Mouse (Mus musculus) bone marrow macrophage, adult 2 months (primary cell): ENCODE measurements around the gene Cers6. TPM values are rescaled to one million over a fixed set of nuclear protein-coding genes. Genes with fewer than 3 reads are reported as not detected.
A peak's percentile ranks its signal among the peaks of the same experiment; 100 is the strongest.

ENCODE experiments used
- H3K27ac ChIP-seq: 2 replicates; pipeline ENCODE4 v1.5.1; 2012; ENCODE audit warnings: low read depth, low read length; ENCODE audit not compliant: insufficient read depth
- H3K4me1 ChIP-seq: 2 replicates; pipeline ENCODE4 v1.6.1; 2012; ENCODE audit warnings: low read length; ENCODE audit not compliant: control insufficient read depth, insufficient read depth
- H3K4me3 ChIP-seq: 2 replicates; pipeline ENCODE4 v1.5.1; 2012; ENCODE audit warnings: mild to moderate bottlenecking, low read length, moderate library complexity; ENCODE audit not compliant: insufficient read depth
- CTCF ChIP-seq: IDR thresholded peaks from 2 replicates; pipeline ENCODE4 v1.5.1; 2012; ENCODE audit warnings: low read depth, mild to moderate bottlenecking, low read length, moderate library complexity
- POLR2A ChIP-seq: IDR thresholded peaks from 2 replicates; pipeline ENCODE4 v1.6.1; 2012; ENCODE audit warnings: mild to moderate bottlenecking, low read depth, low read length, borderline replicate concordance
- polyA plus RNA-seq: library from polyadenylated mRNA; stranded (reverse); fragments of >200 nt; gene quantifications from 2 replicates; pipeline ENCODE4 v1.2.4, GENCODE M21; 2012; ENCODE audit not compliant: missing spikeins, insufficient read depth, insufficient read length

The Cers6 gene
- polyA plus RNA-seq, 1 experiment, result 34.3 TPM

GRCm38 (mm10) chr2:68899770-68900521 lies 38.7 kb downstream of the Cers6 start:
- peaks cover 9% of the 10 kb centered on the region for H3K4me1 ChIP-seq
- TF ChIP-seq POLR2A (no peak), CTCF (no peak)

DNA sequence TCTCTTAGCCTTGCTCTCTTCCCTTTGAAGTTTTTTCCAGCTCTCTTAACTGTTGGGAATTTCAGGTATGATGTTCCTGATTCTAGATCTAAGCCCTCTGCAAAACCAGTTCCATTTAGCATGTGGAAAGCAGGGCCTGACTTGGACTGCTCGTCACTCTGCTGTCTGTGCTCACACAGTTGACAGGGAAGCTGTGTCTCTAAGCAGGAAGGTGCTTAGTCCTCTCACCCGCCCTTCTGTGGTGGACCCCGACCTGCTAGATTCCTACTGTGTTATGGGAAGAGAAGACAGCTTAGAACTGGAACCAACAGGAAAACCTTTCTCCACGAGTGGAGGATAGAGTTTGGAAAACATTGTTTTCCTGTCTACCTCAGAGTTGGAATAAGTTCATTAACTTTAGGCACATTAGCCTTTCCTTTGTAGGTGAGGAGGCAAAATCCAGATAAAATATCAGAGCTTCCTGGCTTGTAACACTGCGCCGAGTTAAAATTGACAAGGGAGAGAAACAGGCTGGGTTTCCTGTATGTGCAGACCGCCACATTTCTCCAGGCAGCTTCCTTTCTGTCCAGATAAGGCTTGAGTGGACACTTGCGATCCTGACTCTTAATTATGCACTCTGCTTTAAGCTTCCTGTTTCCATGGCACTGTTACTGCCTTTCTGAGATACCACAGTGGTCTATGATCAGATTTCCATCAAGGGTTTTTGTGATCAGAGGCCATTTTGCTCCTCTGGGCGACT lies 39.6 kb downstream of the Cers6 start:
- Histone ChIP-seq H3K4me1 (peaks cover 13% of the 10 kb centered on the region), H3K27ac (no peak overlapping the region), H3K4me3 (no peak overlapping the region)
- TF ChIP-seq POLR2A (no peak), CTCF (no peak)

More at GRCm38 (mm10) chr2:68899770-68900521, 38.7 kb downstream of the Cers6 start:
- H3K27ac ChIP-seq, result no peak overlapping the region
- H3K4me3 ChIP-seq, result no peak overlapping the region

DNA sequence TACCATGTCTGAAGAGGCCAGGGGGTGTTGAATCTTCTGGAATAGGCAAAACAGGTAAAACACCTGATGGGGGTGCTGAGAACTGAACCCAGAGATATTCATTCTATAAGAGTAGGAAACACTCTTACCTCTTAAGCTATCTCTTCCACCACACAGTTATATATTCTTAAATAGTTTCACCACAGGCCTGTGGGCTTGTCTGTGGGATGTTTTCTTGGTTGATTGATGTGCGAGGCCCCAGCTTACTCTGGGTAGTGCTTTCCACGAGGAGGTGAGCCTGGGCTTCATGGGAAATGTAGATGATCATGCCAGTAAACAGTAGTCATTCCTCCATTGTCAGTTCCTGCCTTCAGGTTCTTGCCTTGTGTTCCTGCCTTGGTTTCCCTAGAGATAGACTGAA lies 40.5 kb downstream of the Cers6 start:
- Histone ChIP-seq H3K4me1 (peaks cover 13% of the 10 kb centered on the region), H3K27ac (no peak overlapping the region), H3K4me3 (no peak overlapping the region)
- TF ChIP-seq CTCF (no peak), POLR2A (no peak)

DNA sequence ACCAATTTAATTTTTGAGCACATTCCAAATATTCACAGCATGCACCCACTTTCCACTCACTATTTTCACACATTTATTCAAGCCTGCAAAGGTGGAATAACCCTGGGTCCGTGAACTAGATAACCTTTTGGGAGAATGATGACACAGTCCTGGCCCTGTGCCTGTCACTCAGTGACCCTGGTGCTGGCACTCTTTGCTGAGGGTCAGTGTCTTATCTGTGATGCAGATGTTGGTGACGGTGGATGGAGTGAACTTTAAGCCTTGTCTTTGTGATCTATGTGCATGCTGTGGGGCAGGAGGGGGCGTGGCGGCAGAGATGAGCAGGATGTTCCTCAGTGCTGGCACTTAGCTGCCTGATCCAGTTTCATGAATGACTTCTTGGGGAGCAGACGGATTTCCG lies 41.3 kb downstream of the Cers6 start:
- Histone ChIP-seq H3K4me3 (no peak overlapping the region), H3K4me1 (peaks cover 13% of the 10 kb centered on the region), H3K27ac (no peak overlapping the region)
- no peak for TF ChIP-seq POLR2A
- no peak for TF ChIP-seq CTCF

DNA sequence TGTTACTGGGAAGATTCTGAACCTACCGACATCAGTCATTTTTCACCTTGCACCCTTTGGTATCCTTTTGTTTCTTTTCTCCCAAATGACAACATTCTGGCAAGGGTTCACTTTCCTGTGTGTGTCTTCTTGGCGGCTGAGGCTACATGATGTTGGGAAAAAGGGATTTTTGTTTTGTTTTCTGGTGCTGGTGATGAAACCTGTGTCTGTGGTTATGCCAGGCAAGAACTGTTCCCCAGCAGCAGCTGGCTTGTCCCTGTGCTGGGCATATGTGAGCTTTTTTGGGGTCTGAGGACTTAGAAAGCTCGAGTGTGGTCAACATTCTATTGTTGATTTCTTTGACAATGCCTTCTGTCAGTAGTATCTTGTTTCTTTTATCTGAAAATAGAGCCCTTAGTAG lies 45.7 kb downstream of the Cers6 start:
- no peak overlapping the region for H3K4me3 ChIP-seq
- H3K27ac ChIP-seq, result no peak overlapping the region
- peaks cover 15% of the 10 kb centered on the region for H3K4me1 ChIP-seq
- no peak for TF ChIP-seq POLR2A
- TF ChIP-seq CTCF, result no peak

GRCm38 (mm10) chr2:68907721-68908463 lies 46.7 kb downstream of the Cers6 start:
- no peak for TF ChIP-seq POLR2A
- TF ChIP-seq CTCF, result no peak
- no peak overlapping the region; the same call in 1 of the 2 replicates for H3K27ac ChIP-seq
- peak overlapping the region; percentile 19 for H3K4me3 ChIP-seq
- H3K4me1 ChIP-seq, result peaks cover 21% of the 10 kb centered on the region

- peaks cover 23% of the 10 kb centered on the region for H3K4me1 ChIP-seq
- TF ChIP-seq CTCF (no peak), POLR2A (no peak)
- H3K4me3 ChIP-seq, result no peak overlapping the region
- no peak overlapping the region for H3K27ac ChIP-seq
These were observed 49.5 kb downstream of the Cers6 start for GRCm38 (mm10) chr2:68910727-68911126.

GRCm38 (mm10) chr2:68911587-68912483 lies 50.6 kb downstream of the Cers6 start:
- no peak overlapping the region for H3K4me3 ChIP-seq

DNA sequence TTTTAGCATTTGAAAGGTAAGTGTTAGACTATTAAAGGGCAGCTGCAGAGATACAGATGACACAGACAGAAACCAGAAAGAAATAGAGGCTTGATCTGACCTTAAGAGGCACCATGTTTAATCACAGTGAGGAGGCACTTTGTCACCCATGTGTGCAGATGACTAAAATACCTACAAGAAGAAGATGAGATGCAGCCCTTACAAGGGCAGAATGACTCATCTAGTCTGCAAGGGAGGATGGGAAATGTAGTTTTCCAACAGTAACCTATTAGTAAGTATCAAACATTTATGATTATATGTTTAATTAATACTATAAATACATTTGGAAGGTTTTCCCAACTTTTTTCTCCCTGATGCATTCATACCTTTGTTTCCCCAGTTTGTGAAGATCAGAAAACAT lies 54.5 kb downstream of the Cers6 start:
- Histone ChIP-seq H3K4me1 (peaks cover 21% of the 10 kb centered on the region), H3K27ac (no peak overlapping the region), H3K4me3 (no peak overlapping the region)
- TF ChIP-seq CTCF (no peak), POLR2A (no peak)

More at GRCm38 (mm10) chr2:68911587-68912483, 50.6 kb downstream of the Cers6 start:
- TF ChIP-seq POLR2A, result no peak
- H3K27ac ChIP-seq, result no peak overlapping the region
- peaks cover 31% of the 10 kb centered on the region for H3K4me1 ChIP-seq
